Mouse (Mus musculus): ENCODE results near the gene Gpatch3.

Gpatch3 gene

DNA sequence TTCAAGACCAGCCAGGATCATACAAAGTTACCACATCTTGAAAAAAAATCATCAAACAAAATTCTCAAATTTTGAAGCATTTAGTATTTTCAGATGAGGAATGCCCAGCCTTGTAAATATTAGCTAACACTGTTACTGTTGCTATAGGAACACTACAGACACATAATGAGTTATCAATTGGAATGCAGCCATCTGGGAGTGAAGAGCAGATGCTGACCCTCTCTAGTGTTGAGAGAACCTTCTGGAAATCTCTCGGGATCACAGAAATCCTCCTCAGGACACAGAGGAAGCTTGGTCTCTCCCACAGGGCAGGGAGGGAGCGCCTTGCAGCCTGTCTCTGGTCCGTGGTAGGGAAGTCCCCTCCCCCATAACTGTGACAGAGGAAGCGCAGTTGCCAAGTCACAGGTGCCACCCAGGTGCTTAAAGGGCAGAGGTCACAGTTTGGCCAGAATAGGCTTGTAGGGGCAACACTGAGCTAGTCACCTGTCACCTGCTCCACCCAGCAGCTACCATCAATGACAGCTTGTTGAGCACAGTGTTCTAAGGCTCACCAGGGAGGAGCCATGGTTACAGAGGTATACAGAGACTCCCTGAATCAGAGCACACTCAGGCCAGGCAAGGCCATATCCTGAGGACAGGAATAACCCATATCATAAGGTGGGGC lies 45.1 kb downstream of the Gpatch3 start:
- no peak for DNase-seq (ENCODE audit: low read depth in 2 of 2, low spot score in 2 of 2)

DNA sequence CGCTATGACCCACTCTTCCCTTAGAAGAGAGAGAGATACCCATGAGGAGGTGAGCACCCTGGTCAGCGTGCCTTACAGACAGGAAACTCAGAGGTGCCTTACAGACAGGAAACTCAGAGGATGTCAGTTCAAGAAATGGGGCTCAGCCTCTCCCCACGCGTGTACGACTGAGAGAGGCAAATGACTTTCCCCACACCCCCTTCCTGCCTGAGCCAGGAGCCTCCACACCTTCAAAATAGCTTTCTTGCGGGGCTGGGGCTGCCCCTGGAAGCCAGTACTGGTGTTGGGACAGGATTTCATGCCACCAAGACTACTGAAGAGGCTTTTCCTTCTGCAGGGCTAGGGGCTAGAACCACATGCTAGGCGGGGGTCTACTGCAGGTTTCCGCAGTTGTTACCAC lies 46.1 kb downstream of the Gpatch3 start:
- peak in 1 of 2 experiments; percentile 57 for DNase-seq (ENCODE audit: low read depth in 2 of 2, low spot score in 2 of 2)

DNA sequence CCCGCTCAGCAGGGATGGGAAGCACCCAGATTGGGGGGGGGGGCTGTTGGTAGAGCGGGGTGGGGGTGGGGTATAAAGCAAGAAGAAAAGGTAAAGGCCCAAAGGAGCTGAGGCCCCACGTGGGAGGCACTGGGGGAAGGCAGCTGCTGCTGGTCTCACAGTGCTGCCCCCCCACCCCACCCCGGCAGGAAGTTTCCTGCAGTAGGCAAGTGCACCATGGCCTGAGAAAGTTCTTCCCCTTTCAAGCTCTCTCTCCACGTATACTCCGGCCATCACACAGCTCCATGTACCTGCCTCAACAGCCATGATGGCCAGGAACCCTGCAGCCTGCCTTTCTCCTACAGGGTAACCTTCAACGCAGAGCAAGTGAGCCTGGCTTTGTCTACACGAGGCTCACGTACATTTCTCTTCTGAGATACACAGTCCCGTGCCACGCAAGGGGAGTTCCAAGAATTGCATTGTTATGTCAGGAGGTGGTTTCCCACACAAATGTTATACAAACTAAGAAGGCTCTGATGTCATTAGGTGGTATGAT lies 47.7 kb downstream of the Gpatch3 start:
- DNase-seq (ENCODE audit: low read depth in 2 of 2, low spot score in 2 of 2) = peak; percentile 84 to 86

DNA sequence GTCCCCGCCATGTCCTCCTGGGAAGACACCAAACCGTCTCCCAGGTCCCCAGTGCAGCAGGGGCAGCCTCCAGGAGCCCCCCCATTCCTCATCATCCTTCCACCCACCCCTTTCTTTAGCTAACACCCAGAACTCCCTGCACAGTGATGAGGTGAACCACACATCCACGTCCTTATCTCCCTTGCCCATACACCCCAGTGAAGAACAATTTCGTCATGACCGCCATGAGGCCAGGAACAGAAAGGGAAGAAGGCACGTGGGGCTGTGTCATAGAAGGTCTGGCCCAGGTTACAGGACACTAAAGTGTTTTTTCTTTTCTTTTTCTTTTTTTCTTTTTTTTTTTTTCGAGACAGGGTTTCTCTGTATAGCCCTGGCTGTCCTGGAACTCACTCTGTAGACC lies 50.3 kb downstream of the Gpatch3 start:
- DNase-seq (ENCODE audit: low read depth in 2 of 2, low spot score in 2 of 2) = peak in 1 of 2 experiments; percentile 53

DNA sequence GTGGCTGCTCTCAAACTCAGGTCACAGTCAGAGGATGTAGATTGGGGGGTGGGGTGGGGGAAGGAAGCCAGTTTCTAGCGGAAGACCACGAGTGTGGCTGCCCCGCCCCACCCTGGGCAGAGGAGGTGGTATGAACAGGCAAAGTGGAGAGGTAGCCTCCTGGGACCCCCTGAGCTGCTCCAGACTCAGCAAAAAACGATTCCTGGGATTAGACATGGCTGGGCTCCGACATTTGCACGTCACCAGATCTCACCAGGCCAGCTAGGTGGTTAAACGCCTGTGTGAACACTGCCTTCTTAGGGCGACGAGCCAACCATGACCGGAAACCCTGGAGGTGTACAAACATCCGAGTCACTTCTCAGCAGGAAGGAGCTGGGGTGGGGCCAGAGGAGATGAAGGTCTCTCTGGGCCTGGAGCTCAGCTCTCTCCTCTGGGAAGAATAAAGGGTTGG lies 51.1 kb downstream of the Gpatch3 start:
- peak; percentile 63 to 76 for DNase-seq (ENCODE audit: low read depth in 2 of 2, low spot score in 2 of 2)

DNA sequence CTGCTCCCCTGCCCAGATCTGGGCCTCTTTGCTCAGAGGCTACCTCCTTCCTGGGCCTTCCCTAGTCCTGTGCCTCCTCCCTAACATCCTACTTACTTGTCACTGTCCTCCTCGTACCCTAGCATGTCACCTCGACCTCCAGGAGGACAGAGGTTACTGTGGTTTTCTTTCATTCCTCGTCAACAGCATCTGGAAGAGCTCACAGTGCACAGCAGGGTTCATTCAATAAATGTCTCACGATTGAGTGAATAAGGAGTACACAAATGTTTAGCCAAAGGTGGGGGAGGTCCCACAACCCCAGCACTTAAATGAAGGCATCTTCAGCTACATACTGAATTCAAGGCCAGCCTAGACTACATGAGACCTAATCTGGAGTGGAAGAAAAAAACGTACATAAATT lies 51.7 kb downstream of the Gpatch3 start:
- DNase-seq (ENCODE audit: low read depth in 2 of 2, low spot score in 2 of 2) = no peak

DNA sequence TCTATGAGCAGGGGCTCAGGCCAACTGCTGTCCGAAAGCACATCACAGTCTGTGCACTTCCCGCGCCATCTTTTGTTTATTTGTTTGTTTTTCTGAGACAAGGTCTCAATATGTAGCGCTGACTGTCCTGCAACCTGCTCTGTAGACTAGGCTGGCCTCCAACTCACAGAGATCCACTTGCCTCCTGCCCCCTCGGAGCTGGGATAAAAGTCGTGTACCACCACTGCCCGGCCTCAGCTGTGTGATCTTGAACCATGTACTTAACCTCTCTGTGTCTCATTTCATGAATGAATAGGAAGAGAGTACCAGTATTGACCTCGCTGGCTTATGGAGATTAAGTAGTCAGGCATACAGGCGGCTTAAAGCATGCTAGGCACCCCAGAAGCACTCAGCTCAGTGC lies 52.1 kb downstream of the Gpatch3 start:
- no peak for DNase-seq (ENCODE audit: low read depth in 2 of 2, low spot score in 2 of 2)

DNA sequence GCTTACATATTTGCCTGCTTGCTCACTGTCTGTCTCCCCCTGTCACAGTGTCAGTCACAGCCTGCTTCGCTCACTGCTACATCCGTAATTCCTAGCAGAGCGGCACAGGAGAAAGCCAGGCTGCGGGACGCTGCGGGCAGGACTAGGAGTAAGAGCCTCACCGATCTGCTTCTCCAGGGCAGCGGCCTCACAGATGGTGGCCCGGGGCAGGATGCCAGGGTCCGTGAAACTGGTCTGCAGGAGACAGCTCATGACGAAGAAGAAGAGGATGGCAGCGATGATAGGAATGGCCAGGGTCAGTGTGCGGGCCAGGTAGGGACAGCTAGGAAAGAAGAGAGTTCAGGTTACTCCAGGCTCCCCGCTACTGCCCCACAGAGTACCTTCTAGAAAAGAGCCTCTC lies 52.5 kb downstream of the Gpatch3 start:
- no peak for DNase-seq (ENCODE audit: low read depth in 2 of 2, low spot score in 2 of 2)

DNA sequence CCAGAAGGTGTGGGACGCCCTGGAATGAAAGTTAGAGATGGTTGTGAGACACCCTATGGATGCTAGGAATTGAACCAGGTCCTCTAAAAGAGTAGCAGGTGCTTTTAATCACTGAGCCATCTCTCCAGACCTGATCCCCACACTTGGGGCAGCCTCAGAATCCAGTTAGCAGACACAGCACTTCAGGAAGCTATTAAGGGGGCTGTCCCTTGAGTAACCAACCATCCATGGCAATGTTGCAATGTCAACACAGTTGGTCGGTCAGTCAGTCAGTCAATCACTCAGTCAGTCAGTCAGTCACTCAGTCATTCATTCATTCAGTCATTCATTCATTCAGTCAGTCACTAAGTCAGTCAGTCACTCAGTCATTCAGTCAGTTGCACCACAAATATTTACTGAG lies 54.0 kb downstream of the Gpatch3 start:
- DNase-seq (ENCODE audit: low read depth in 2 of 2, low spot score in 2 of 2) = no peak

DNA sequence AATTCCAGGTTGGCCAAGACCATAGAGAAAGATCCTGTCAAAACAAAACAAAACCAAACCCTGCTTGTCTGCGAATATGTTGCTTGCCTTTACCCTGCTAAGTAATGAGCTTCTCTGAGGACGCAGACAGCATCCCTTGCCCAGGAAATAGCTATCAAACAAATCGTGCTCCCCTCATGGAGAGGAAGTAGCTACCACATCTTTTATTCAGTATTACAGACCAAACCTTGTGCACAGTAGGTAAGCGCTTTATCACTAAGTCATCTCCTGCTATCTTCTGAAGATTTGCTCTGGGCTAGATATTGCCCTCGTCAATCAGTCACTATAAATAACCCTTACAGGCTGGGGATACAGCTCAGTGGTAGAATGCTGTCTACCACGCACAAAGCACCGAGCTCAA lies 54.6 kb downstream of the Gpatch3 start:
- DNase-seq (ENCODE audit: low read depth in 2 of 2, low spot score in 2 of 2) = peak; percentile 34 to 55

DNA sequence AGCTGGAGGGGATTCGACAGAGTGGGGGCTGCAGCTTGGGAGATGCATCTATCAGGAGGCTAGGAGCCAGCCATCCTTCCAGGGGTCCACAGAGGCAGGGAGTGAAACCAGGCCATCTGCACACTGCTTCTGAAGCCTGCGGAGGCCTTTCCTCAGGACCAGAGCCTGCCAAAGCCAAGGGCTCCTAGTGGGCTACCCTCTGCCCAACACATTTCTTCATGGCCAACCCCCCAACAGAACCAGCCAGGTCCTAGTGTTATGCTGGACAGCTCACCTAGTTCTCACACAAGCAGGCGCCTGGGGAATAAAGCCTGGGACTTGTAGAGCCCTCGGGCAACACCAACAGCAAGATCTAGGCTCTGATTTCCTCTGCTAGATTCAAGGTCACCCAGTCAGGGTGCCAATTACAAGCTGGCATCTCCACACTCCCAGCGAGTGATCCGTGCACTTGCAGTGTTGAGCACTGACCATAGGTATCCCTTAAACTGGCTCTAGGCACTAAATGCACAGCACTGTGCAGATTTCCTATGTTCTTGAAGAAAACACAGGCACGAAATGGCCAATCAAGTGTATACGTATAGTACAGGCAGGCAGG lies 55.9 kb downstream of the Gpatch3 start:
- no peak for DNase-seq (ENCODE audit: low read depth in 2 of 2, low spot score in 2 of 2)

DNA sequence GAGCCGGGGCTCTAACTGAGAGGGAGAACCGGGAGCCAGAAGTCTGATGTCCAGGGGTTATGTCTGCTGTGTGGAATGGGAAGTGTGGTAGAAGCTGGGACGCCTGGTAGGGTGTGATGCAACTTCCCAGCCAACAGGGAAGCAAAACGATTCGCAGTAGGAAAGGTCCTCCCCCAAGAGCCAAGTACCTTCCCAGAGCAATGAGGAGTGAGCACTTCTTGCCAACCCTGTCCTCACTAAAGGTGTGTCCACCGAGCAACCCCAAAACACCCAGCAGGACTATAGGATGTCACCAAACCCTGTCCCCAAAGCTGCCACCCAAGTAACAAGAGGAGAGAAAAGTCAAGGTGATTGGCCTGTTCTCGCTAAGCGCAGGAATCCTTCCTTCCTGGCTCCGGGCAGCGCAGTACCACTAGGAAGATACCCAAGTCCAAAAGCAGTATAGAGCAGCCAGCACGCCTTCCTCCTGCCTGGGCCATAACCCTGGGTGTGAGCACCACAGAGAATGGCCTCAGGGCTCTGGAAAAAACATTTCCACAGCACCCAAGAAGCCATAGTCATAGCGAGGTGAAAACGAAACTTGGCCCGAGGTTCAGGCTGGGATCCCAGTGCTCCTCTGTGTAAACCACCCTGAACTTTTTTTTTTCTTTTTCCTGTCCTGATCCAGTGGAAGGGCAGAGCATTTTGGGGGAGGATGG lies 56.7 kb downstream of the Gpatch3 start:
- no peak for DNase-seq (ENCODE audit: low read depth in 2 of 2, low spot score in 2 of 2)

DNA sequence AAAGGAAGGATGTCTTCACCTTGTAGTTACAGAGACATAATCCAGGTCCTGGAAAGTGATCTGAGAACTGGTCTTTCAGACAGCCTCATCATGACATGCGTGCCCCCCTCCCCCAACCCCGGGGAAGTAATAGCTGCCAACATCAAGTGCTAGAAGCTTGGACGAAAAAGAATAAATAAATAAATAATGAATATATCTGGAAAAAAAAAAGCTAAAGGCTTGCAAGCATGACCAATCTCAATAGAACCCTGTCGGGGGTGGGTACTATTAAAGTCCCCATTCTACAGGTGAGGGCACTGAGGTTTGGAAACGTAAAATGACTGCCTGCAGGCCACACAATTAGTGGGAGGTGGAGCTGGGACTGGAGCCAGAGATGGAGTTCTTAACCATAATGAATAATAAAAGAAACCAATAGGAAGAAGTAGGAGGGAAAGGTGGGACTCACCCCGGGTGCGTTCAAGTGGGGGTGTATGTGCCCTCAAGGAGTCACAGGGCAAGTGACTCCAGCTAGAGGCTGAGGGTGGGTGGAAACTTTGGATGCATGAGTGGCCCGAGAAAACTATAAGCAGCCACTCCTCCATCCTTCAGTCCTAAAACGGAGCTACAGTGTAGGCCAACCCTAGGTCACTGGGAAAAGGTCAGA lies 57.3 kb downstream of the Gpatch3 start:
- no peak for DNase-seq (ENCODE audit: low read depth in 2 of 2, low spot score in 2 of 2)

DNA sequence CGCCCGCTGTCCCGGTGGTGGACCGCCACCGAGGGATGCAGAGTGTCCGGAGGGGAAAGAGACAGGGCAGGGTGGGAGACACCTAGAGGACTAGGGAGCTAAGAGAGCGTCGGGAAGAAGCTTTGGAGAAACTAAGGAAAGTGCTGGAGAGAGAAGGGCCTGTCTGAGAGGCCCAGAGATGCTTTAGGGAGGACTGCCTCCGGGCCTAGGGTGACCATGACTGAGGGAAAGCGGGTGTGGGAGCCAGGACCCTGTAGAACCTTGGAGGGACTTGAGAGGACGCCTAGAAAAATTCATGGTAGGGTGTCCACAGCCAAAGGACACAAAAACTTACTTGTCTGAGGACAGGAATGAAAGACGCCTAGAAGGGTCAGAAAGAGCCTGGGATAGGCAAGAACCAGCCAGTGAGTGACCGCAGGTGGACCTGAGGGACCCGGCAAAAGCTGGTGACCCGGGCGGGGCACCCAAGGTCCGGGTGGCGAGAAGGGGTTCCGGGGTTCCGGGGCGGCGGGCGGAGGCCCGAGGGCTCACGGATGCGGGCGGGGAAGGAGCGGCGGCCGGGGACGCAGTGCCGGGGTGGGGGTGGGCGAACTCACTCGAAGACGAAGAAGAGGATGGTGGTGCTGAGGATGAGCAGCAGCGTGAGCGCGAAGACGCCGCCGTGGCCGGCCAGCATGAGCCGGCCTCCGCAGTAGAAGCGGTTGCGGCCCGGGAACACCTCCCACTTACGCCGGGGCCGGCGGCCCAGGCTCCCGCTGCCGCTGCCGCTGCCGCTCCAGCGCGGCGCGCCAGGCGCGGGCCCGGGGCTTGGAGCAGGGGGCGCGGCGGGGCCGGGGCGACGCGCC lies 58.2 kb downstream of the Gpatch3 start:
- DNase-seq (ENCODE audit: low read depth in 2 of 2, low spot score in 2 of 2) = peak in 1 of 2 experiments; percentile 34

DNA sequence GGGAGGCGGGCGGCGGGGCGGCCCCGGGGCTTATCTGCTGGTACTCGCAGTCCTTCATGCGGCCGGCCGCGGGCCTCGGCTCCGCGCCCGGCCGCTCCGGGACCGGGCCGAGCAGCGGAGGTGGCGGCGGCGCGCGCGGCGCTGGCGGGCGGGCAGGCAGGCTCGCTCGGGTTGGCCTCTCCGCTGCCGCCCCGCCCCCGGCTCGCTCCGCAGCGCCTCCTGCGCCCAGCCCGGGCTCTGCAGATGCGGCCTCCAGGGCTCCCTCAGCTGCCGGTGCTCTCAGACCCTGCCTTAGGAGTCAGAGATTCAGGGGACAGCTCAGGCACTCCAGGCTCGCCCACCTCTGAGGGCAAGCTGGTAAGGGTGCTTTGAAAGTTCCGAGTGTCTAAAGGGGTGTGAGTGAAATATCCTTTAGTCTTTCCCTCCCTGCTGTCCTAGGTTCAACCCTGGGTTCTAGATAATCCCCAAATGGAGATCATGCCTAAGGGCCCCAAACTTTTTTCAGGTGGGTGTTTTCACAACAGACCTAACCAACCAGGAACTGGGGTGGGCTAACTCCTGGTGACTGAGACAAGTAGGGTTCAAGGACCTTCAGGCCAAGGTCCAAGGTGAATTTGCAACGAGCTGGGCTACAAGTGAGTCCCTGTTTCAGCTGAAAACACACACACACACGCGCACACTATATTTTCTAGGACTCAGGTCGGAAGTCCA lies 58.9 kb downstream of the Gpatch3 start:
- DNase-seq (ENCODE audit: low read depth in 2 of 2, low spot score in 2 of 2) = peak; percentile 85 to 91

Data from CD8-positive naive resting alpha-beta T cell, adult 2 months (primary cell).